Mouse (Mus musculus): ENCODE results near the gene Arf1. TPM values are rescaled to one million over a fixed set of nuclear protein-coding genes. Genes with fewer than 3 reads are reported as not detected.
"Not testable (repeated sequence)": the region's sequence is repeated elsewhere in the genome, so short reads cannot be mapped to it uniquely, and the experiment has no call there.

The Arf1 gene
- total RNA-seq, 2 experiments from 2014 or later, result 226 to 229 TPM

GRCm38 (mm10) chr11:59224025-59224424 lies 4.0 kb downstream of the Arf1 start:
- intact Hi-C loops (cut with DNase I), result no loop called here
- no peak for DNase-seq
- peak overlapping the region; percentile 18; the same call in 1 of the 2 replicates for H3K4me3 ChIP-seq
- no peak overlapping the region for H3K27ac ChIP-seq
- TF ChIP-seq CTCF (IDR thresholded peaks at IDR 0.05), result no peak

- no peak overlapping the region for H3K4me3 ChIP-seq
- intact Hi-C loops (cut with DNase I), result no loop called here
- H3K27ac ChIP-seq, result no peak overlapping the region
- no peak for TF ChIP-seq CTCF (IDR thresholded peaks at IDR 0.05)
- no peak for DNase-seq
These were observed 5.8 kb downstream of the Arf1 start for GRCm38 (mm10) chr11:59222306-59222705.

- no peak for TF ChIP-seq CTCF (IDR thresholded peaks at IDR 0.05)
- no peak for DNase-seq
- no peak overlapping the region for H3K27ac ChIP-seq
- no peak overlapping the region for H3K4me3 ChIP-seq
- intact Hi-C loops (cut with DNase I), result no loop called here
These were observed 6.5 kb downstream of the Arf1 start for GRCm38 (mm10) chr11:59221604-59222003.

GRCm38 (mm10) chr11:59219064-59219463 lies 9.0 kb downstream of the Arf1 start:
- H3K4me3 ChIP-seq, result no peak overlapping the region
- TF ChIP-seq CTCF (IDR thresholded peaks at IDR 0.05), result peak; percentile 64
- H3K27ac ChIP-seq, result no peak overlapping the region
- DNase-seq, result no peak
- intact Hi-C loops (cut with DNase I), result no loop called here

- no peak overlapping the region for H3K27ac ChIP-seq
- H3K4me3 ChIP-seq, result no peak overlapping the region
- DNase-seq, result no peak
- TF ChIP-seq CTCF (IDR thresholded peaks at IDR 0.05), result no peak
- intact Hi-C loops (cut with DNase I), result no loop called here
These were observed 9.6 kb downstream of the Arf1 start for GRCm38 (mm10) chr11:59218389-59218998.

- H3K27ac ChIP-seq, result no peak overlapping the region
- intact Hi-C loops (cut with DNase I), result no loop called here
- no peak for TF ChIP-seq CTCF (IDR thresholded peaks at IDR 0.05)
- no peak for DNase-seq
- no peak overlapping the region for H3K4me3 ChIP-seq
These were observed 11.1 kb downstream of the Arf1 start for GRCm38 (mm10) chr11:59216955-59217354.

GRCm38 (mm10) chr11:59212892-59213494 lies 15.1 kb downstream of the Arf1 start:
- no peak for DNase-seq
- intact Hi-C loops (cut with DNase I), result no loop called here
- no peak for TF ChIP-seq CTCF (IDR thresholded peaks at IDR 0.05)

GRCm38 (mm10) chr11:59212320-59212719 lies 15.8 kb downstream of the Arf1 start:
- intact Hi-C loops (cut with DNase I); DNase-seq; H3K27ac ChIP-seq; H3K4me3 ChIP-seq: not testable (repeated sequence)

More at GRCm38 (mm10) chr11:59212892-59213494, 15.1 kb downstream of the Arf1 start:
- no peak overlapping the region for H3K4me3 ChIP-seq
- no peak overlapping the region for H3K27ac ChIP-seq

- DNase-seq; H3K4me3 ChIP-seq; H3K27ac ChIP-seq; intact Hi-C loops (cut with DNase I): not testable (repeated sequence)
These were observed 16.5 kb downstream of the Arf1 start for GRCm38 (mm10) chr11:59211561-59211960.

- Histone ChIP-seq H3K27ac (no peak overlapping the region), H3K4me3 (no peak overlapping the region)
- TF ChIP-seq CTCF (IDR thresholded peaks at IDR 0.05), result no peak
- intact Hi-C loops (cut with DNase I), result no loop called here
- no peak for DNase-seq
These were observed 18.1 kb downstream of the Arf1 start for GRCm38 (mm10) chr11:59210020-59210419.

- intact Hi-C loops (cut with DNase I), result no loop called here
- H3K4me3 ChIP-seq, result peak overlapping the region; percentile 86; the same call in 1 of the 2 replicates
- TF ChIP-seq CTCF (IDR thresholded peaks at IDR 0.05), result no peak
- DNase-seq, result no peak
- H3K27ac ChIP-seq, result peak overlapping the region; percentile 96; the same call in 1 of the 2 replicates
These were observed 18.5 kb downstream of the Arf1 start for GRCm38 (mm10) chr11:59209580-59209979.

- DNase-seq, result peak; percentile 67
- intact Hi-C loops (cut with DNase I), result no loop called here
- peak; percentile 65 for TF ChIP-seq CTCF (IDR thresholded peaks at IDR 0.05)
- H3K27ac ChIP-seq, result peak overlapping the region; percentile 96
- peak overlapping the region; percentile 86 for H3K4me3 ChIP-seq
These were observed 19.0 kb downstream of the Arf1 start for GRCm38 (mm10) chr11:59209003-59209441.

GRCm38 (mm10) chr11:59208153-59208831 lies 19.8 kb downstream of the Arf1 start, which contains the start of gene 2310033P09Rik:
Gene 2310033P09Rik, plus strand, starts transcription at chr11:59208321.
- no peak for TF ChIP-seq CTCF (IDR thresholded peaks at IDR 0.05)
- H3K27ac ChIP-seq, result peak within 1 kb of the TSS; percentile 96
- peak; percentile 94 for DNase-seq
- intact Hi-C loops (cut with DNase I), result no loop called here
- H3K4me3 ChIP-seq, result peak within 1 kb of the TSS; percentile 86
